Comparison of ENCODE assay signal across 8 mouse cellular contexts in genomic region chr8:120100388-120101067, GRCm38 (mm10). TPM values are rescaled to one million over a fixed set of nuclear protein-coding genes. Genes with fewer than 3 reads are reported as not detected.
DNase-seq lines count a peak whose midpoint lies in the region; ATAC-seq and TF ChIP-seq lines count a peak whose summit lies in the region.

No protein-coding gene starts in this region.

- no peaks in the 10 kb centered on the region for H3K9me3 ChIP-seq in embryonic facial prominence, embryonic 15.5 days (replicated peaks)
- no peaks in the 10 kb centered on the region for H3K9me3 ChIP-seq in limb, embryonic 11.5 days (ENCODE audit: control insufficient read depth, low read length)
- no peaks in the 10 kb centered on the region for H3K9me3 ChIP-seq in stomach, embryonic 14.5 days (ENCODE audit: control insufficient read depth, low read depth, low read length)

- H3K36me3 ChIP-seq in embryonic facial prominence, embryonic 15.5 days = 0 out of 2 replicates have a peak, but pooled peaks cover 5% of the 10 kb centered on the region
- H3K36me3 ChIP-seq in limb, embryonic 11.5 days (ENCODE audit: control insufficient read depth, insufficient read depth, low read length) = no peaks in the 10 kb centered on the region
- H3K36me3 ChIP-seq in stomach, embryonic 14.5 days (ENCODE audit: control insufficient read depth, insufficient read depth, low read length) = no peaks in the 10 kb centered on the region

- no peak for TF ChIP-seq CTCF in gastrocnemius, adult 2 months (IDR thresholded peaks at IDR 0.05)

- no peak for DNase-seq in gastrocnemius, adult 2 months
- no peak for DNase-seq in gastrocnemius, postnatal 4 days (ENCODE audit: low spot score in 2 of 2)
- peak; percentile 31 for DNase-seq in 3T3-L1 (ENCODE audit: low read depth, low spot score)
- peak; percentile 29 for DNase-seq in limb, embryonic 11.5 days (ENCODE audit: low spot score)
- DNase-seq in frontal cortex, postnatal 14 days (ENCODE audit: low spot score in 2 of 2) = no peak
- DNase-seq in right cerebral cortex, postnatal 14 days = no peak

- H3K4me3 ChIP-seq in gastrocnemius, adult 2 months = peak overlapping the region; percentile 84
- H3K4me3 ChIP-seq in embryonic facial prominence, embryonic 15.5 days (replicated peaks) = peak overlapping the region; percentile 92
- peak overlapping the region; percentile 90 for H3K4me3 ChIP-seq in limb, embryonic 11.5 days (ENCODE audit: low read depth, low read length)
- H3K4me3 ChIP-seq in stomach, embryonic 14.5 days (ENCODE audit: low read depth, low read length) = peak overlapping the region; percentile 72

- intact Hi-C loops in gastrocnemius, adult 2 months (cut with DNase I) = no loop called here

- ATAC-seq in embryonic facial prominence, embryonic 15.5 days (ENCODE audit: insufficient number of reproducible peaks, low FRiP score, low TSS enrichment, low read depth) = no peak
- ATAC-seq in limb, embryonic 11.5 days (ENCODE audit: insufficient number of reproducible peaks, low FRiP score, low TSS enrichment, low read depth) = 0 out of 2 replicates have a peak, but pooled peaks have one; percentile 48
- no peak for ATAC-seq in stomach, embryonic 14.5 days (ENCODE audit: insufficient number of reproducible peaks, insufficient read depth, low FRiP score, low read depth)

- H3K27me3 ChIP-seq in embryonic facial prominence, embryonic 15.5 days = no peaks in the 10 kb centered on the region
- H3K27me3 ChIP-seq in limb, embryonic 11.5 days (ENCODE audit: control insufficient read depth, insufficient read depth, low read length) = no peaks in the 10 kb centered on the region
- no peaks in the 10 kb centered on the region for H3K27me3 ChIP-seq in stomach, embryonic 14.5 days (ENCODE audit: control insufficient read depth, insufficient read depth, low read length)

- WGBS in embryonic facial prominence, embryonic 15.5 days = 4% methylated on average over 25 of the region's 25 CpGs
- 4% methylated on average over 25 of the region's 25 CpGs for WGBS in limb, embryonic 11.5 days
- 4% methylated on average over 25 of the region's 25 CpGs for WGBS in stomach, embryonic 14.5 days

- H3K27ac ChIP-seq in gastrocnemius, adult 2 months = peak overlapping the region; percentile 99
- peak overlapping the region; percentile 94; the same call in 1 of the 2 replicates for H3K27ac ChIP-seq in embryonic facial prominence, embryonic 15.5 days (replicated peaks)
- no peak overlapping the region; the same call in 1 of the 2 replicates for H3K27ac ChIP-seq in limb, embryonic 11.5 days (replicated peaks; ENCODE audit: low read depth, low read length)
- H3K27ac ChIP-seq in stomach, embryonic 14.5 days (ENCODE audit: low read length) = peak overlapping the region; percentile 88; the same call in 1 of the 2 replicates

- peak overlapping the region; percentile 84 for H3K4me2 ChIP-seq in embryonic facial prominence, embryonic 15.5 days (replicated peaks)
- peak overlapping the region; percentile 95 for H3K4me2 ChIP-seq in limb, embryonic 11.5 days (ENCODE audit: low read depth, severe bottlenecking)
- peak overlapping the region; percentile 81 for H3K4me2 ChIP-seq in stomach, embryonic 14.5 days (replicated peaks; ENCODE audit: low read depth, low read length)

- H3K9ac ChIP-seq in embryonic facial prominence, embryonic 15.5 days = peak overlapping the region; percentile 91
- H3K9ac ChIP-seq in limb, embryonic 11.5 days (ENCODE audit: low read length) = peak overlapping the region; percentile 70
- H3K9ac ChIP-seq in stomach, embryonic 14.5 days (replicated peaks; ENCODE audit: low read depth, low read length) = peak overlapping the region; percentile 82

- H3K4me1 ChIP-seq in embryonic facial prominence, embryonic 15.5 days = peaks cover 30% of the 10 kb centered on the region
- peaks cover 5% of the 10 kb centered on the region; the same call in 1 of the 2 replicates for H3K4me1 ChIP-seq in limb, embryonic 11.5 days (ENCODE audit: control insufficient read depth, insufficient read depth, low read length)
- peaks cover 18% of the 10 kb centered on the region for H3K4me1 ChIP-seq in stomach, embryonic 14.5 days (ENCODE audit: control insufficient read depth, insufficient read depth, low read length)

RNA-seq across cellular contexts. Expression of gene Zdhhc7, which starts 0.8 kb away (rescaled TPM):
- total RNA-seq in gastrocnemius, adult 2 months (2021) = 10 to 100 TPM; 23.9 to 27.6 TPM
- total RNA-seq in gastrocnemius, postnatal 4 days (2021) = 10 to 100 TPM; 29.0 to 29.9 TPM
- polyA plus RNA-seq in embryonic facial prominence, embryonic 15.5 days (2015; fragmentation: Nextera tagmentation; extraction: Ambion mirVana) = 31.3 and 35.2 TPM in 2 replicates
- polyA plus RNA-seq in limb, embryonic 11.5 days (2014; fragmentation: Nextera tagmentation; extraction: Ambion mirVana) = 22.7 and 24.6 TPM in 2 replicates
- polyA plus RNA-seq in stomach, embryonic 14.5 days (2014; fragmentation: Nextera tagmentation; extraction: Ambion mirVana) = 28.0 and 28.9 TPM in 2 replicates

RNA-seq across cellular contexts. Expression of gene 6430548M08Rik, which starts 13.4 kb away (rescaled TPM):
- total RNA-seq in gastrocnemius, adult 2 months (2021) = 10 to 100 TPM; 26.5 to 30.0 TPM
- 10 to 100 TPM; 13.0 to 14.2 TPM for total RNA-seq in gastrocnemius, postnatal 4 days (2021)
- polyA plus RNA-seq in embryonic facial prominence, embryonic 15.5 days (2015; fragmentation: Nextera tagmentation; extraction: Ambion mirVana) = 8.5 and 8.7 TPM in 2 replicates
- 1.8 and 2.3 TPM in 2 replicates for polyA plus RNA-seq in limb, embryonic 11.5 days (2014; fragmentation: Nextera tagmentation; extraction: Ambion mirVana)
- polyA plus RNA-seq in stomach, embryonic 14.5 days (2014; fragmentation: Nextera tagmentation; extraction: Ambion mirVana) = 5.6 and 6.6 TPM in 2 replicates

Comparison
In these comparisons a context has a peak if more than half of its experiments do, and no peak if none do; other contexts are left out.
1. DNase-seq: peak in 3T3-L1 (single experiment) and limb, embryonic 11.5 days (single experiment); none in gastrocnemius, adult 2 months (single experiment), gastrocnemius, postnatal 4 days (0 of 2), frontal cortex, postnatal 14 days (0 of 2) and right cerebral cortex, postnatal 14 days (single experiment).
2. Peak in every context shown above with its lines, with median percentiles within 50 percentile points of each other: H3K4me3 ChIP-seq, H3K4me2 ChIP-seq and H3K9ac ChIP-seq.